Mouse (Mus musculus): ENCODE measurements around the gene Klhl2. TPM values are rescaled to one million over a fixed set of nuclear protein-coding genes. Genes with fewer than 3 reads are reported as not detected.

Klhl2 gene
- total RNA-seq (2021), result 10 to 100 TPM; 11.4 to 13.1 TPM

GRCm38 (mm10) chr8:64849897-64850541 lies at the start of gene Klhl2:
Gene Klhl2 (minus strand): TSS chr8:64850017.
- intact Hi-C loops (cut with DNase I), result loop anchor here (2.0 to 5.0 kb wide), 3 partner anchors 31 to 118 kb away; partner anchors contain the start of gene Msmo1
- DNase-seq (ENCODE audit: low spot score), result peak; percentile 65

- intact Hi-C loops (cut with DNase I), result no loop called here
- no peak for DNase-seq (ENCODE audit: low spot score)
These were observed 48.9 kb upstream of the Klhl2 start for GRCm38 (mm10) chr8:64898710-64899109.

GRCm38 (mm10) chr8:64896731-64897130 lies 46.9 kb upstream of the Klhl2 start:
- no peak for DNase-seq (ENCODE audit: low spot score)
- intact Hi-C loops (cut with DNase I), result no loop called here

GRCm38 (mm10) chr8:64880619-64881200 lies 30.9 kb upstream of the Klhl2 start:
- DNase-seq (ENCODE audit: low spot score), result peak; percentile 32
- intact Hi-C loops (cut with DNase I), result loop anchor here (2.0 kb wide), 1 partner anchor 30 kb away; the partner anchor contains the start of gene Klhl2

GRCm38 (mm10) chr8:64877630-64878312 lies 28.0 kb upstream of the Klhl2 start:
- intact Hi-C loops (cut with DNase I), result no loop called here
- DNase-seq (ENCODE audit: low spot score), result no peak

GRCm38 (mm10) chr8:64871469-64872165 lies 21.8 kb upstream of the Klhl2 start:
- intact Hi-C loops (cut with DNase I), result no loop called here
- peak; percentile 22 for DNase-seq (ENCODE audit: low spot score)

- DNase-seq (ENCODE audit: low spot score), result no peak
- intact Hi-C loops (cut with DNase I), result no loop called here
These were observed 20.4 kb upstream of the Klhl2 start for GRCm38 (mm10) chr8:64870218-64870617.

GRCm38 (mm10) chr8:64849091-64849896 lies 523 bp downstream of the Klhl2 start:
- DNase-seq (ENCODE audit: low spot score), result no peak

GRCm38 (mm10) chr8:64848245-64848785 lies 1.5 kb downstream of the Klhl2 start:
- DNase-seq (ENCODE audit: low spot score), result no peak
- intact Hi-C loops (cut with DNase I), result loop anchor here (2.0 to 5.0 kb wide), 2 partner anchors 92 to 116 kb away; partner anchors contain the start of gene Msmo1

More at GRCm38 (mm10) chr8:64849091-64849896, 523 bp downstream of the Klhl2 start:
- intact Hi-C loops (cut with DNase I), result loop anchor here (2.0 to 5.0 kb wide), 2 partner anchors 92 to 117 kb away; partner anchors contain the start of gene Msmo1

- intact Hi-C loops (cut with DNase I), result loop anchor here (2.0 to 5.0 kb wide), 2 partner anchors 93 to 115 kb away; partner anchors contain the start of gene Msmo1
- no peak for DNase-seq (ENCODE audit: low spot score)
These were observed 2.2 kb downstream of the Klhl2 start for GRCm38 (mm10) chr8:64847650-64848049.

GRCm38 (mm10) chr8:64847241-64847640 lies 2.6 kb downstream of the Klhl2 start:
- intact Hi-C loops (cut with DNase I), result loop anchor here (5.0 kb wide), 1 partner anchor 115 kb away; the partner anchor contains the start of gene Msmo1
- DNase-seq (ENCODE audit: low spot score), result no peak

- no peak for DNase-seq (ENCODE audit: low spot score)
- intact Hi-C loops (cut with DNase I), result loop anchor here (5.0 kb wide), 1 partner anchor 113 kb away; the partner anchor contains the start of gene Msmo1
These were observed 4.5 kb downstream of the Klhl2 start for GRCm38 (mm10) chr8:64845314-64845713.

GRCm38 (mm10) chr8:64844043-64844481 lies 5.8 kb downstream of the Klhl2 start:
- intact Hi-C loops (cut with DNase I), result no loop called here
- no peak for DNase-seq (ENCODE audit: low spot score)

- intact Hi-C loops (cut with DNase I), result no loop called here
- DNase-seq (ENCODE audit: low spot score), result no peak
These were observed 6.6 kb downstream of the Klhl2 start for GRCm38 (mm10) chr8:64843168-64843567.

- DNase-seq (ENCODE audit: low spot score), result no peak
- intact Hi-C loops (cut with DNase I), result no loop called here
These were observed 7.9 kb downstream of the Klhl2 start for GRCm38 (mm10) chr8:64841747-64842406.

- intact Hi-C loops (cut with DNase I), result no loop called here
These were observed 10.2 kb downstream of the Klhl2 start for GRCm38 (mm10) chr8:64839628-64840027.

GRCm38 (mm10) chr8:64835475-64836122 lies 14.2 kb downstream of the Klhl2 start:
- intact Hi-C loops (cut with DNase I), result no loop called here

More at GRCm38 (mm10) chr8:64839628-64840027, 10.2 kb downstream of the Klhl2 start:
- DNase-seq (ENCODE audit: low spot score), result no peak

More at GRCm38 (mm10) chr8:64835475-64836122, 14.2 kb downstream of the Klhl2 start:
- no peak for DNase-seq (ENCODE audit: low spot score)

All from heart, postnatal 25 days (tissue).